Mouse (Mus musculus): Measurements from ENCODE around the gene Cnih4. TPM values are rescaled to one million over a fixed set of nuclear protein-coding genes. Genes with fewer than 3 reads are reported as not detected.

Cnih4 gene
- polyA plus RNA-seq, 1 experiment from 2014 or later = 150 TPM

- no peak overlapping the region for H3K27ac ChIP-seq (ENCODE audit: low read depth, low read length)
- 77% methylated on average over 8 of the region's 8 CpGs for WGBS (ENCODE audit: insufficient replicate concordance)
- no peak overlapping the region for H3K9ac ChIP-seq (ENCODE audit: low read depth, low read length)
Observed at GRCm38 (mm10) chr1:181214296-181215035, 70.0 kb downstream of the Cnih4 start.

GRCm38 (mm10) chr1:181216315-181216714 is 71.8 kb downstream of the Cnih4 start:
- Histone ChIP-seq H3K36me3 (ENCODE audit: control insufficient read depth, insufficient read depth, low read length) (no peaks in the 10 kb centered on the region), H3K9ac (ENCODE audit: low read depth, low read length) (no peak overlapping the region), H3K4me2 (peak overlapping the region; percentile 45), H3K4me3 (ENCODE audit: low read depth, low read length) (no peak overlapping the region), H3K4me1 (ENCODE audit: control insufficient read depth, insufficient read depth, low read length) (peaks cover 7% of the 10 kb centered on the region; the same call in 1 of the 2 replicates), H3K27ac (ENCODE audit: low read depth, low read length) (peak overlapping the region; percentile 75), H3K9me3 (replicated peaks; ENCODE audit: control insufficient read depth, low read length) (no peaks in the 10 kb centered on the region), H3K27me3 (ENCODE audit: control insufficient read depth, insufficient read depth, low read length) (no peaks in the 10 kb centered on the region)
- WGBS (ENCODE audit: insufficient replicate concordance) = 41% methylated on average over 4 of the region's 4 CpGs
- peak; percentile 82 for ATAC-seq (replicated peaks; ENCODE audit: insufficient number of reproducible peaks, low FRiP score, low TSS enrichment)

More at GRCm38 (mm10) chr1:181214296-181215035, 70.0 kb downstream of the Cnih4 start:
- no peaks in the 10 kb centered on the region for H3K9me3 ChIP-seq (replicated peaks; ENCODE audit: control insufficient read depth, low read length)
- no peaks in the 10 kb centered on the region for H3K27me3 ChIP-seq (ENCODE audit: control insufficient read depth, insufficient read depth, low read length)
- no peak overlapping the region for H3K4me3 ChIP-seq (ENCODE audit: low read depth, low read length)
- ATAC-seq (replicated peaks; ENCODE audit: insufficient number of reproducible peaks, low FRiP score, low TSS enrichment) = no peak
- H3K4me2 ChIP-seq = no peak overlapping the region
- no peaks in the 10 kb centered on the region for H3K36me3 ChIP-seq (ENCODE audit: control insufficient read depth, insufficient read depth, low read length)
- H3K4me1 ChIP-seq (ENCODE audit: control insufficient read depth, insufficient read depth, low read length) = peaks cover 7% of the 10 kb centered on the region

Other genes starting within 250 kb of the Cnih4 start
- 64.3 and 72.5 TPM in 2 replicates for gene Pycr2, start 240.4 kb upstream of the Cnih4 start, polyA plus RNA-seq (2014; fragmentation: Nextera tagmentation; extraction: Ambion mirVana)
- 1.2 and 1.3 TPM in 2 replicates for gene Lefty1, start 209.7 kb upstream of the Cnih4 start, polyA plus RNA-seq (2014; fragmentation: Nextera tagmentation; extraction: Ambion mirVana)
- 5.8 and 6.7 TPM in 2 replicates for gene Tmem63a, start 202.3 kb upstream of the Cnih4 start, polyA plus RNA-seq (2014; fragmentation: Nextera tagmentation; extraction: Ambion mirVana)
- gene Ephx1, start 123.8 kb upstream of the Cnih4 start, polyA plus RNA-seq (2014; fragmentation: Nextera tagmentation; extraction: Ambion mirVana) = 3.0 and 3.8 TPM in 2 replicates
- gene 9130409I23Rik, start 93.5 kb upstream of the Cnih4 start, polyA plus RNA-seq (2014; fragmentation: Nextera tagmentation; extraction: Ambion mirVana) = not detected in 2 replicates
- 25.4 and 25.6 TPM in 2 replicates for gene Nvl, start 489 bp upstream of the Cnih4 start, polyA plus RNA-seq (2014; fragmentation: Nextera tagmentation; extraction: Ambion mirVana)
- gene Wdr26, start 67.3 kb downstream of the Cnih4 start, polyA plus RNA-seq (2014; fragmentation: Nextera tagmentation; extraction: Ambion mirVana) = 30.9 and 37.5 TPM in 2 replicates
- 0.13 and 0.29 TPM in 2 replicates for gene Cnih3, start 207.9 kb downstream of the Cnih4 start, polyA plus RNA-seq (2014; fragmentation: Nextera tagmentation; extraction: Ambion mirVana)